Mouse (Mus musculus) myocyte (in vitro differentiated cells): ENCODE data around the gene Gstcd. TPM values are rescaled to one million over a fixed set of nuclear protein-coding genes. Genes with fewer than 3 reads are reported as not detected.

Source experiments
- H3K27me3 ChIP-seq: one replicate; pipeline ENCODE4 v1.6.1; 2011; ENCODE audit not compliant: control insufficient read depth, insufficient read depth, insufficient read length
- H3K36me3 ChIP-seq: one replicate; pipeline ENCODE4 v1.6.1; 2011; ENCODE audit not compliant: control insufficient read depth, insufficient read depth
- H3K4me2 ChIP-seq: one replicate; pipeline ENCODE4 v1.6.1; 2011; ENCODE audit warnings: low read depth, control low read depth
- H3K4me3 ChIP-seq: one replicate; pipeline ENCODE4 v1.5.1; 2011; ENCODE audit warnings: mild to moderate bottlenecking, control low read depth, moderate library complexity
- H3K79me2 ChIP-seq: one replicate; pipeline ENCODE4 v1.6.1; 2011; ENCODE audit not compliant: control insufficient read depth, insufficient read depth
- H3ac ChIP-seq: one replicate; pipeline ENCODE4 v1.6.1; 2011; ENCODE audit not compliant: control insufficient read depth, insufficient read length
- CEBPB ChIP-seq: IDR thresholded peaks from 2 replicates; pipeline ENCODE4 v1.6.1; 2011; ENCODE audit warnings: mild to moderate bottlenecking, moderate library complexity; ENCODE audit not compliant: poor library complexity, insufficient read depth, severe bottlenecking
- E2F4 ChIP-seq: IDR thresholded peaks from one replicate; pipeline ENCODE4 v1.6.1; 2011; ENCODE audit warnings: mild to moderate bottlenecking, control low read depth, moderate library complexity; ENCODE audit not compliant: insufficient read depth
- MAX ChIP-seq: IDR thresholded peaks from one replicate; pipeline ENCODE4 v1.6.1; 2011; ENCODE audit warnings: low read depth, mild to moderate bottlenecking, control low read depth
- MYOD1 ChIP-seq, 3 experiments: IDR thresholded peaks; one replicate each; pipeline ENCODE4 v1.6.1; 2011; ENCODE audit warnings: control low read depth in 2 of 3, low read depth in 2 of 3, mild to moderate bottlenecking in 2 of 3, moderate library complexity in 1 of 3; ENCODE audit not compliant: insufficient read length in 2 of 3, control insufficient read depth in 1 of 3
- MYOG ChIP-seq, 3 experiments: IDR thresholded peaks; one replicate each; pipeline ENCODE4 v1.6.1; 2011; ENCODE audit warnings: control low read depth in 2 of 3, low read depth in 2 of 3, mild to moderate bottlenecking in 2 of 3; ENCODE audit not compliant: insufficient read length in 2 of 3, control insufficient read depth in 1 of 3, insufficient read depth in 1 of 3
- POLR2A ChIP-seq: IDR thresholded peaks from one replicate; pipeline ENCODE4 v1.6.1; 2011; ENCODE audit warnings: low read depth, mild to moderate bottlenecking, control low read depth, moderate library complexity; ENCODE audit not compliant: insufficient read length
- POLR2AphosphoS2 ChIP-seq: IDR thresholded peaks from one replicate; pipeline ENCODE4 v1.6.1; 2011; ENCODE audit warnings: low read depth, control low read depth; ENCODE audit not compliant: insufficient read length
- REST ChIP-seq: IDR thresholded peaks from one replicate; pipeline ENCODE4 v1.6.1; 2011; ENCODE audit warnings: mild to moderate bottlenecking, control low read depth, moderate library complexity; ENCODE audit not compliant: insufficient read depth, insufficient read length
- SRF ChIP-seq: IDR thresholded peaks from one replicate; pipeline ENCODE4 v1.6.1; 2011; ENCODE audit warnings: low read depth; ENCODE audit not compliant: control insufficient read depth, insufficient read length
- TCF12 ChIP-seq: IDR thresholded peaks from one replicate; pipeline ENCODE4 v1.6.1; 2011; ENCODE audit warnings: mild to moderate bottlenecking, control low read depth; ENCODE audit not compliant: poor library complexity, insufficient read depth, severe bottlenecking
- TCF3 ChIP-seq: IDR thresholded peaks from one replicate; pipeline ENCODE4 v1.6.1; 2011; ENCODE audit warnings: low read depth, control low read depth; ENCODE audit not compliant: insufficient read length
- USF1 ChIP-seq: IDR thresholded peaks from one replicate; pipeline ENCODE4 v1.6.1; 2011; ENCODE audit warnings: low read depth, mild to moderate bottlenecking, control low read depth, moderate library complexity
- polyA plus RNA-seq: library from polyadenylated mRNA; unstranded; fragments of >200 nt; fragmentation: generic; extraction: Trizol; gene quantifications from one replicate; pipeline ENCODE4 v1.2.1, GENCODE M21; 2012; ENCODE audit warnings: missing spikeins

Gene Gstcd
- polyA plus RNA-seq, 1 experiment: 7.3 TPM

DNA sequence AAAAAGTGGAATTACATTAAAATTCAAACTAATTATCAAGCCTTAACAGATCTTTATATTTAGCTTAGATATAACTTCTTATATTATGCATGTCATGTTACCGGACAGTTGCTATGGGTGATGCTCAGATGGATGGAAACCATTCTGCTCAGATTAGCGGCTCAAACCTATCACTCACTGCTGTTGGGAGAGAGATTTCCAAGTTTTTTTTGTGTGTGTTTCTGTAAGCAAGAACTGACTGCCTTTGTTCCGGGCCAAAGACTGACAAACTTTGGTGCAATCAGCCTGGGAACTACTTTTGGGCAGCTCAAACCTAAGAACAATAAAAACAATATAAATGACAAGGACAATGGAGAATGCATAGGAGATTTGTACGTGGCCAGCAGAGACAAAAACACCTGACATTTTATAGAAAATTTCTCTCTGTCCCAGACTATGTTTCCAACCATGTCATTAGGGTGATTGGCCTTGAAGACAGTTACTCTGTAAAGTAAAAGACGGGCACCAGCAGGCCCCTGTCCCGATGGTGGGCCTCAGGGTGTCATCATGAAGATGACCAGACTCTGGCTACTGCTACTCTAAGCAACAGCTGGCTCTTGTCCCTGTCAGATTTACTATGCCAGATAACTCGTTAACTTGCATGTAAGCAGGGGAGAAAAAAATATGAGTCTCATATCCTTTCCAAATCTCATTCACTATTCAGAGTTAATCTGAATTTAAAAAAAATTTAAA is 96.5 kb downstream of the Gstcd start:
- TF ChIP-seq POLR2AphosphoS2: no peak
- TF ChIP-seq CEBPB: no peak
- no peak for TF ChIP-seq USF1
- TF ChIP-seq POLR2A: no peak
- no peak for TF ChIP-seq TCF3
- TF ChIP-seq SRF: no peak
- TF ChIP-seq MYOD1 (IDR thresholded peaks at IDR 0.05; ENCODE audit: control insufficient read depth in 1 of 3, insufficient read length in 2 of 3, low read depth in 2 of 3): no peak
- no peak for TF ChIP-seq E2F4
- TF ChIP-seq TCF12: no peak
- no peak for TF ChIP-seq REST
- TF ChIP-seq MYOG (IDR thresholded peaks at IDR 0.05; ENCODE audit: control insufficient read depth in 1 of 3, insufficient read depth in 1 of 3, insufficient read length in 2 of 3, low read depth in 2 of 3): no peak
- TF ChIP-seq MAX: no peak
- Histone ChIP-seq H3K27me3 (no peaks in the 10 kb centered on the region), H3K4me3 (no peak overlapping the region), H3K79me2 (no peaks in the 10 kb centered on the region), H3ac (no peak overlapping the region), H3K4me2 (no peak overlapping the region), H3K36me3 (peaks cover 6% of the 10 kb centered on the region)

GRCm38 (mm10) chr3:132986188-132986587 is 105.6 kb downstream of the Gstcd start:
- H3K79me2 ChIP-seq: no peaks in the 10 kb centered on the region
- H3K4me3 ChIP-seq: no peak overlapping the region
- H3K27me3 ChIP-seq: no peaks in the 10 kb centered on the region
- no peaks in the 10 kb centered on the region for H3K36me3 ChIP-seq
- H3K4me2 ChIP-seq: no peak overlapping the region
- TF ChIP-seq TCF12 (peak; percentile 66), USF1 (no peak), POLR2A (no peak), POLR2AphosphoS2 (no peak), MYOD1 (IDR thresholded peaks at IDR 0.05; ENCODE audit: control insufficient read depth in 1 of 3, insufficient read length in 2 of 3, low read depth in 2 of 3) (peak; percentile 17 to 92 (median 87)), E2F4 (no peak), REST (no peak), CEBPB (no peak), MAX (no peak), TCF3 (peak; percentile 45), SRF (no peak), MYOG (IDR thresholded peaks at IDR 0.05; ENCODE audit: control insufficient read depth in 1 of 3, insufficient read depth in 1 of 3, insufficient read length in 2 of 3, low read depth in 2 of 3) (peak; percentile 57 to 93 (median 85))
- H3ac ChIP-seq: no peak overlapping the region

DNA sequence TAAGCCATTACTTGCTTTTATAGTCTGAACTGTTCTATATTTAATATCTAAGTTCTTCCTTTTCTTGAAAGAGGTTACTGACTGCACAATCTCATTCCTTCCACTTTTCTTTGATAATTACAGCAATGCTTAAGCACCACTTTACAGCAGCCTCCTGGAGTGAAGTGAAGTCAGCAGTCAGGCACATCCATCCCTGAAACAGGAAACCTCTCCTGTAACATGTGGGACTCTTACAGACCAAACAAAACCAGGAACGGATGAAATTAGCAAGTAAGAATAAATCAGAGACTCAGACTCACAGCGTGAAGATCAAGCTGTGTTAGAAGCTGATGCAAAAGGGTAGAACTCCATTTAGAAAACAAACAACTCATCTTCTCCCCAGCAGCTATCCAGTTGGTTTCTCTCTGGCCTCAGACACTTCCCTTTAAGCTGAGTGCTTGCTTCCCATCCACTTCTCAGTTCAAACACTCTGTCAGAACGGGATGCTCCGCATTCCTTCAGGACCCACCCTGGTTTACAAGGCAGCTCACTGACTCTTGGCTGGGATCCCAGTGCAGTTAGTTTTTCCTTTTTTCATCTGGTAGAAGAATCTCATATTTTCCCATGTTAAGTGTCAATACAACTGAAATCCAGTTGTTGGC is 107.9 kb downstream of the Gstcd start:
- Histone ChIP-seq H3K4me3 (peak overlapping the region; percentile 6), H3K79me2 (no peaks in the 10 kb centered on the region), H3K27me3 (no peaks in the 10 kb centered on the region), H3K36me3 (no peaks in the 10 kb centered on the region), H3K4me2 (peak overlapping the region; percentile 48), H3ac (no peak overlapping the region)
- TF ChIP-seq MYOD1 (IDR thresholded peaks at IDR 0.05; ENCODE audit: control insufficient read depth in 1 of 3, insufficient read length in 2 of 3, low read depth in 2 of 3) (no peak), TCF3 (no peak), REST (no peak), POLR2A (no peak), E2F4 (no peak), MYOG (IDR thresholded peaks at IDR 0.05; ENCODE audit: control insufficient read depth in 1 of 3, insufficient read depth in 1 of 3, insufficient read length in 2 of 3, low read depth in 2 of 3) (no peak), CEBPB (no peak), TCF12 (no peak), POLR2AphosphoS2 (no peak), USF1 (no peak), MAX (no peak), SRF (no peak)

- Histone ChIP-seq H3K79me2 (no peaks in the 10 kb centered on the region), H3ac (no peak overlapping the region), H3K4me2 (no peak overlapping the region), H3K27me3 (no peaks in the 10 kb centered on the region), H3K36me3 (no peaks in the 10 kb centered on the region), H3K4me3 (no peak overlapping the region)
- no peak for TF ChIP-seq TCF12
- TF ChIP-seq TCF3: no peak
- no peak for TF ChIP-seq REST
- no peak for TF ChIP-seq POLR2AphosphoS2
These were observed 109.9 kb downstream of the Gstcd start for GRCm38 (mm10) chr3:132981968-132982367.
